Mouse (Mus musculus) midbrain, postnatal 0 days (tissue): ENCODE measurements around the gene Sfmbt2. TPM values are rescaled to one million over a fixed set of nuclear protein-coding genes. Genes with fewer than 3 reads are reported as not detected.

Experiments
- ATAC-seq: fragments of 200-750 bp; cut with Nextera tagmentation; 2 replicates; pipeline ENCODE4 v1.8.0; 2017; ENCODE audit warnings: moderate number of reproducible peaks, mild to moderate bottlenecking, moderate TSS enrichment, moderate library complexity; ENCODE audit not compliant: low FRiP score
- DNase-seq: peaks from one replicate; pipeline ENCODE4 v3.0.0-alpha.2; 2015; ENCODE audit warnings: low spot score
- H3K27ac ChIP-seq: fragments of 300-500 bp; sonication (generic); 2 replicates; pipeline ENCODE4 v1.5.1; 2014; ENCODE audit warnings: low read depth, mild to moderate bottlenecking, low read length, mixed read lengths
- H3K27me3 ChIP-seq: fragments of 300-500 bp; sonication (generic); 2 replicates; pipeline ENCODE4 v1.6.1; 2014; ENCODE audit warnings: low read length, control low read depth, mixed read lengths; ENCODE audit not compliant: insufficient read depth
- H3K36me3 ChIP-seq: fragments of 300-500 bp; sonication (generic); 2 replicates; pipeline ENCODE4 v1.6.1; 2014; ENCODE audit warnings: low read length, control low read depth, mixed read lengths; ENCODE audit not compliant: insufficient read depth
- H3K4me1 ChIP-seq: fragments of 300-500 bp; sonication (generic); 2 replicates; pipeline ENCODE4 v1.6.1; 2014; ENCODE audit warnings: mild to moderate bottlenecking, control low read depth, antibody characterized with exemption, low read length, mixed read lengths; ENCODE audit not compliant: insufficient read depth
- H3K4me2 ChIP-seq: fragments of 300-500 bp; sonication (generic); 2 replicates; pipeline ENCODE4 v1.6.1; 2014; ENCODE audit warnings: low read depth, mild to moderate bottlenecking, low read length, mixed read lengths; ENCODE audit not compliant: poor library complexity, severe bottlenecking
- H3K4me3 ChIP-seq: fragments of 300-500 bp; sonication (generic); 2 replicates; pipeline ENCODE4 v1.5.1; 2014; ENCODE audit warnings: low read depth, mild to moderate bottlenecking, low read length, moderate library complexity
- H3K9ac ChIP-seq: fragments of 300-500 bp; sonication (generic); replicated peaks from 2 replicates; pipeline ENCODE4 v1.6.1; 2014; ENCODE audit warnings: mild to moderate bottlenecking, low read length, moderate library complexity, mixed read lengths; ENCODE audit not compliant: poor library complexity, severe bottlenecking
- H3K9me3 ChIP-seq: fragments of 300-500 bp; sonication (generic); 2 replicates; pipeline ENCODE4 v1.6.1; 2016; ENCODE audit warnings: low read length, control low read depth
- CTCF ChIP-seq: IDR thresholded peaks from 2 replicates; pipeline ENCODE4 v1.5.1; 2016; ENCODE audit warnings: antibody characterized with exemption, mild to moderate bottlenecking
- WGBS: fragments of 180-500 bp; shearing (Covaris S2); extraction: QIAGEN DNeasy Blood & Tissue Kit; methylation state at CpG from one replicate; pipeline ENCODE4 v1.1.7; 2014; 5-methylcytosine and 5-hydroxymethylcytosine counted together
- polyA plus RNA-seq: library from polyadenylated mRNA; unstranded; fragments of >200 nt; fragmentation: Nextera tagmentation; extraction: Ambion mirVana; gene quantifications from 2 replicates; pipeline ENCODE4 v1.2.1, GENCODE M21; 2015
- total RNA-seq: library from RNA; depleted of rRNA; stranded (reverse); fragments of >200 nt; gene quantifications from 2 replicates; pipeline ENCODE4 v1.2.3, GENCODE M21; 2014

Sfmbt2 gene
- total and polyA plus RNA-seq, 2 experiments from 2014 or later: 5.3 to 5.5 TPM

- DNase-seq: peak; percentile 62
- H3K4me1 ChIP-seq: no peaks in the 10 kb centered on the region
- peaks cover 29% of the 10 kb centered on the region for H3K27me3 ChIP-seq
- no peak overlapping the region for H3K9ac ChIP-seq
- no peak overlapping the region for H3K4me3 ChIP-seq
- no peak for ATAC-seq
- H3K36me3 ChIP-seq: no peaks in the 10 kb centered on the region
- no peak overlapping the region for H3K27ac ChIP-seq
- no peaks in the 10 kb centered on the region for H3K9me3 ChIP-seq
- TF ChIP-seq CTCF: peak; percentile 80
- H3K4me2 ChIP-seq: no peak overlapping the region
- 19% methylated on average over 2 of the region's 2 CpGs for WGBS
Measured at GRCm38 (mm10) chr2:10366284-10366683, 4.0 kb upstream of the Sfmbt2 start.

DNA sequence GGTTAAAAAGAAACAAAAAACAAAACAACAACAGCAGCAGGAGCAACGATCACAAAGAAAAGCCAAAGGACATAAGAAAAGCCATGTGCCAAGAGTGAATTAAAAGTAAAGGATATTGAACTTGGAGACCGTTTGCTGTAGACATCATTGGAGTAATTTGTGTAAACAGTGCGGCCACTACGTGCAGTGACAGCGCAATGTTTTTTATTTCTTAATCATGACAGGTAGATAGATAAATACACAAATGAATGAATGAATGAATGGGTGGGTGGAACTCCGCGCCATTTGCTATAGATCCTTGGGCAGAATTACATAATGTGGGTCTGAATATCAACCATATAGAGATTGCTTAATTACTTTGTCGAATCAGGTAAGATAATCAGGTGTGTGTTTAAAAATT lies 634 bp upstream of the Sfmbt2 start:
- H3K9ac ChIP-seq: no peak overlapping the region
- H3K4me3 ChIP-seq: no peak overlapping the region
- 0 out of 2 replicates have a peak, but pooled peaks cover 3% of the 10 kb centered on the region for H3K4me1 ChIP-seq
- no peak for DNase-seq
- H3K27me3 ChIP-seq: peaks cover 37% of the 10 kb centered on the region
- no peaks in the 10 kb centered on the region for H3K36me3 ChIP-seq
- WGBS: 5% methylated on average over 8 of the region's 8 CpGs
- no peaks in the 10 kb centered on the region for H3K9me3 ChIP-seq
- TF ChIP-seq CTCF: no peak
- H3K27ac ChIP-seq: no peak overlapping the region
- no peak overlapping the region for H3K4me2 ChIP-seq
- ATAC-seq: no peak

DNA sequence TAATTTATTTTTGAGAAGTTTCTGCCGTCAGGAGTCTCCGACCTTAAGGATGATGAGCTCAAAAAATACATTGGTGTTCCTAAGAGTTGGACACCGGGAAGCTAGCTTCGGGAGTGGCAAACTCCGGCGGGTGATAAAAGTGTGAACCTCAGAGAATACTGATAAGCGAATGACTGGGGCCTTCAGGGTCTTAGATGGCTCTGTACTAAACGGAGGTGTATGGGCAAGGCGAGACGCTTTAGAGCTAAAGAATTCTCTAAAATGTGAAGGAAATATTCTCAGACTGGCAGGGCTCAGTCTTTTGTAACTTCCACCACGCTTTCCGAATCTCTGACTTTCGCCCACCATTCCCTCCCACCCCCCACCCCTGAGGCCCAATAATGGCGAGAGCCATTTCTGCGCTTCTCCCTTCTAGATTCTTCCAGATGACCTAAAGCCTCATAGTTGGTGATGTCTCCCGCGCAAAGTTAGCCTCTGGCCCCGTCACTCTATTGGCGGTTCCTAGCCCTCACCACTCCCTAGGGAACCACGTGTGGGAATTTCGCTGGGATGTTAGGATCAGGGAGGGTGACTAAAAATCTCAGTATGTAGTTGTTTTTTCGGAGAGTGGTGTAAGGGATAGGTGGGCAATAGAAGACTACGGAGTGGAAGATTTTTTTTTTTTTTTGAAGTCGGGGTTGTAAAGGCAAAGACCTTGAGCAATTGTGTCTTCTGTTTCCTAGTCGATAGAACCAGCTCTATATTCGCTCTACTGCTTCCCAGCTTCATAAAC lies 563 bp downstream of the Sfmbt2 start:
- Histone ChIP-seq H3K4me1 (0 out of 2 replicates have a peak, but pooled peaks cover 3% of the 10 kb centered on the region), H3K27me3 (peaks cover 34% of the 10 kb centered on the region), H3K4me2 (no peak overlapping the region), H3K9ac (no peak overlapping the region), H3K9me3 (no peaks in the 10 kb centered on the region), H3K36me3 (no peaks in the 10 kb centered on the region), H3K27ac (no peak overlapping the region), H3K4me3 (no peak overlapping the region)
- no peak for DNase-seq
- TF ChIP-seq CTCF: no peak
- WGBS: under 1% methylated on average over 26 of the region's 26 CpGs
- no peak for ATAC-seq

DNA sequence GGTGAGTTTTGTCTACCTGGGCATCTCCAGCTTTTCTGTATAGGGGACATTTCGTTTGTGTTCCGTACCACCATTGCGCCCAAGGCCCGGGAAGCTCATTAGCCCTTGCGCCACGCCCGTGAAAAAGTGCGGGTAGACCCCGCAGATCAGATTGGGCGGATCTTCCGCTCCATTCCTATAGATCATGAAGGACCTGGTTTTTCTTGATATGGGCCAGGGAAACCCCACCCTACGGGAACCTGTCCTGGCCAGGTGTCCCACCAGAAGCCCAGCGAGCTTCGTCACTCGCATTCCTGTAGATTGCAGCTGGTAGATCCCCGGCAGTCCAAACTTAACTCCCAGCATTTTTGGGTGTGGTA lies 1.1 kb downstream of the Sfmbt2 start:
- DNase-seq: no peak
- Histone ChIP-seq H3K4me3 (no peak overlapping the region), H3K4me1 (0 out of 2 replicates have a peak, but pooled peaks cover 3% of the 10 kb centered on the region), H3K9me3 (no peaks in the 10 kb centered on the region), H3K9ac (no peak overlapping the region), H3K27ac (no peak overlapping the region), H3K36me3 (no peaks in the 10 kb centered on the region), H3K4me2 (no peak overlapping the region), H3K27me3 (peaks cover 34% of the 10 kb centered on the region)
- 3% methylated on average over 16 of the region's 16 CpGs for WGBS
- no peak for ATAC-seq
- TF ChIP-seq CTCF: no peak

DNA sequence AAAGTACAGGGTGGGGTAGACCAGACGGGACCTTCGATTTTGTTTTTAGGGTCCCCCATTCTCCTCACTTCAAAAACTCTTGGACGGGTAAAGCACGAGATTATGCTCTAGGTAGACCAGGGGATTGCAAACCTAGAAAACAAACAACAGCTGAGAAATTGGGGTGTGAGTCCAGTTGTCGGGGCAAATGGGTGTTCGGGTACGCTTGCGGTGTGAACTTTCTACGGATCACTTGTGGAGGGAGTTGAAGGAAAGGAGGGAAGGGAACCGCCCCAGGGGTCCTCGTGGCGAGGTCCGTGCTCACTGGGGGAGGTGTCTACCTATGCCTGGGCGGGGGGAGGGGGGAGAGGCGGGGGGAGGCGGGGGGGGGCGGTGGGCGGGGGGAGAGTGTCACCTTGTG lies 1.6 kb downstream of the Sfmbt2 start:
- Histone ChIP-seq H3K4me3 (peak overlapping the region; percentile 66), H3K4me2 (peak overlapping the region; percentile 94), H3K27me3 (peaks cover 34% of the 10 kb centered on the region), H3K9me3 (no peaks in the 10 kb centered on the region), H3K27ac (no peak overlapping the region), H3K4me1 (0 out of 2 replicates have a peak, but pooled peaks cover 3% of the 10 kb centered on the region), H3K9ac (no peak overlapping the region), H3K36me3 (no peaks in the 10 kb centered on the region)
- no peak for TF ChIP-seq CTCF
- no peak for ATAC-seq
- under 1% methylated on average over 12 of the region's 18 CpGs for WGBS
- DNase-seq: no peak

GRCm38 (mm10) chr2:10372321-10372723 lies 2.0 kb downstream of the Sfmbt2 start:
- peak; percentile 62 for TF ChIP-seq CTCF
- Histone ChIP-seq H3K9ac (peak overlapping the region; percentile 52), H3K4me2 (peak overlapping the region; percentile 94), H3K4me3 (peak overlapping the region; percentile 66), H3K27ac (no peak overlapping the region), H3K4me1 (0 out of 2 replicates have a peak, but pooled peaks cover 3% of the 10 kb centered on the region), H3K9me3 (no peaks in the 10 kb centered on the region), H3K36me3 (no peaks in the 10 kb centered on the region), H3K27me3 (peaks cover 29% of the 10 kb centered on the region)
- ATAC-seq (peak; percentile 86), DNase-seq (peak; percentile 89)
- WGBS: under 1% methylated on average over 31 of the region's 31 CpGs
